Mouse (Mus musculus): ENCODE data around the gene Olfr312.

DNA sequence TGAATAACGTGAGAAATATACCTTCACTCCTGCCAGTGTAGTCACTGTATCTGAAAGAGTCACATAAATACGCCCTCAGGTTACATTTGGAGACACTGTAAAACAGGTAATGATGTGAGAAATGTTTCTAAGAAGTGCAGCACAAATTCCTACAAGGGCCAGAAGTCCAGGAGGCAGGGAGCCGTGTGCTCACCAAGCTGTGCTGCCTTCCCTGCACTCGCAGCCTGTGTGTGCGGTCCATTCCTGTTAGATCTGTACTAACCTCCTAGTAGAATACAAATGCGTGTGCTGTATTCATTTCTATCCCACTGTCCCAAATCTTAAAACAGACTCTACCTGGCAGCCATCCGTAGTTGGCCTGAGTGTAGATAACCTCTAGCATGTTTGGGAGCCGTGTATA lies 31.7 kb downstream of the Olfr312 start:
- TF ChIP-seq CTCF (conservative IDR thresholded peaks at IDR 0.05; ENCODE audit: insufficient read depth, insufficient read length, low read depth, low read length) (no peak), POLR2A (IDR thresholded peaks at IDR 0.05; ENCODE audit: low read depth, low read length) (no peak)

All from kidney, adult 2 months (tissue).